Mouse (Mus musculus): Measurements from ENCODE around the gene Kcnt1. TPM values are rescaled to one million over a fixed set of nuclear protein-coding genes. Genes with fewer than 3 reads are reported as not detected.
A peak's percentile ranks its signal among the peaks of the same experiment; 100 is the strongest.

Gene Kcnt1
- polyA plus RNA-seq, 1 experiment, result 36.1 TPM

GRCm38 (mm10) chr2:25842161-25842560 is 21.4 kb upstream of the Kcnt1 start:
- no peak overlapping the region for H3K4me3 ChIP-seq (ENCODE audit: insufficient read depth, low read depth, low read length)
- 68% methylated on average over 4 of the region's 4 CpGs for WGBS
- DNase-seq, result no peak

GRCm38 (mm10) chr2:25842758-25843157 is 20.8 kb upstream of the Kcnt1 start:
- Histone ChIP-seq H3K4me1 (ENCODE audit: control insufficient read depth, insufficient read depth, low read length) (no peaks in the 10 kb centered on the region), H3K36me3 (ENCODE audit: control insufficient read depth, insufficient read depth, low read length) (no peaks in the 10 kb centered on the region), H3K27ac (ENCODE audit: insufficient read depth, low read depth, low read length) (no peak overlapping the region), H3K4me3 (ENCODE audit: insufficient read depth, low read depth, low read length) (no peak overlapping the region), H3K27me3 (replicated peaks; ENCODE audit: control insufficient read depth, insufficient read depth, low read length) (no peaks in the 10 kb centered on the region)
- no peak for TF ChIP-seq POLR2A (IDR thresholded peaks at IDR 0.05; ENCODE audit: low read depth, low read length)
- TF ChIP-seq CTCF (conservative IDR thresholded peaks at IDR 0.05; ENCODE audit: insufficient read depth, insufficient read length, low read depth, low read length), result no peak
- no peak for DNase-seq
- 70% methylated on average over 1 of the region's 1 CpGs for WGBS

More at GRCm38 (mm10) chr2:25842161-25842560, 21.4 kb upstream of the Kcnt1 start:
- no peak for TF ChIP-seq CTCF (conservative IDR thresholded peaks at IDR 0.05; ENCODE audit: insufficient read depth, insufficient read length, low read depth, low read length)
- TF ChIP-seq POLR2A (IDR thresholded peaks at IDR 0.05; ENCODE audit: low read depth, low read length), result no peak
- no peaks in the 10 kb centered on the region for H3K4me1 ChIP-seq (ENCODE audit: control insufficient read depth, insufficient read depth, low read length)
- no peaks in the 10 kb centered on the region for H3K36me3 ChIP-seq (ENCODE audit: control insufficient read depth, insufficient read depth, low read length)
- H3K27ac ChIP-seq (ENCODE audit: insufficient read depth, low read depth, low read length), result no peak overlapping the region
- H3K27me3 ChIP-seq (replicated peaks; ENCODE audit: control insufficient read depth, insufficient read depth, low read length), result no peaks in the 10 kb centered on the region

- H3K4me1 ChIP-seq (ENCODE audit: control insufficient read depth, insufficient read depth, low read length), result no peaks in the 10 kb centered on the region
- H3K36me3 ChIP-seq (ENCODE audit: control insufficient read depth, insufficient read depth, low read length), result no peaks in the 10 kb centered on the region
- TF ChIP-seq POLR2A (IDR thresholded peaks at IDR 0.05; ENCODE audit: low read depth, low read length) (no peak), CTCF (conservative IDR thresholded peaks at IDR 0.05; ENCODE audit: insufficient read depth, insufficient read length, low read depth, low read length) (no peak)
- no peaks in the 10 kb centered on the region for H3K27me3 ChIP-seq (replicated peaks; ENCODE audit: control insufficient read depth, insufficient read depth, low read length)
- H3K27ac ChIP-seq (ENCODE audit: insufficient read depth, low read depth, low read length), result no peak overlapping the region
- H3K4me3 ChIP-seq (ENCODE audit: insufficient read depth, low read depth, low read length), result no peak overlapping the region
- 90% methylated on average over 3 of the region's 3 CpGs for WGBS
- no peak for DNase-seq
These were observed 19.4 kb upstream of the Kcnt1 start for GRCm38 (mm10) chr2:25844097-25844496.

GRCm38 (mm10) chr2:25846516-25846915 is 17.0 kb upstream of the Kcnt1 start:
- H3K27ac ChIP-seq (ENCODE audit: insufficient read depth, low read depth, low read length), result no peak overlapping the region
- H3K4me1 ChIP-seq (ENCODE audit: control insufficient read depth, insufficient read depth, low read length), result no peaks in the 10 kb centered on the region
- TF ChIP-seq CTCF (conservative IDR thresholded peaks at IDR 0.05; ENCODE audit: insufficient read depth, insufficient read length, low read depth, low read length), result no peak
- no peak for TF ChIP-seq POLR2A (IDR thresholded peaks at IDR 0.05; ENCODE audit: low read depth, low read length)
- WGBS, result 59% methylated on average over 8 of the region's 8 CpGs
- H3K36me3 ChIP-seq (ENCODE audit: control insufficient read depth, insufficient read depth, low read length), result no peaks in the 10 kb centered on the region
- H3K4me3 ChIP-seq (ENCODE audit: insufficient read depth, low read depth, low read length), result no peak overlapping the region
- DNase-seq, result no peak
- no peaks in the 10 kb centered on the region for H3K27me3 ChIP-seq (replicated peaks; ENCODE audit: control insufficient read depth, insufficient read depth, low read length)

- H3K27ac ChIP-seq (ENCODE audit: insufficient read depth, low read depth, low read length), result no peak within 1 kb of the TSS
- 80% methylated on average over 16 of the region's 16 CpGs for WGBS
- H3K4me3 ChIP-seq (ENCODE audit: insufficient read depth, low read depth, low read length), result no peak within 1 kb of the TSS
- no peak for DNase-seq
- TF ChIP-seq CTCF (conservative IDR thresholded peaks at IDR 0.05; ENCODE audit: insufficient read depth, insufficient read length, low read depth, low read length), result no peak
- TF ChIP-seq POLR2A (IDR thresholded peaks at IDR 0.05; ENCODE audit: low read depth, low read length), result no peak
- H3K27me3 ChIP-seq (replicated peaks; ENCODE audit: control insufficient read depth, insufficient read depth, low read length), result no peaks in the 10 kb centered on the region
- no peaks in the 10 kb centered on the region for H3K4me1 ChIP-seq (ENCODE audit: control insufficient read depth, insufficient read depth, low read length)
- H3K36me3 ChIP-seq (ENCODE audit: control insufficient read depth, insufficient read depth, low read length), result no peaks in the 10 kb centered on the region
These were observed 16.3 kb upstream of the Kcnt1 start, which contains the start of gene Sohlh1 for GRCm38 (mm10) chr2:25847226-25847625. Sohlh1 (minus strand) TSS chr2:25847248.

GRCm38 (mm10) chr2:25850330-25850729 is 13.2 kb upstream of the Kcnt1 start:
- H3K36me3 ChIP-seq (ENCODE audit: control insufficient read depth, insufficient read depth, low read length), result no peaks in the 10 kb centered on the region
- H3K4me3 ChIP-seq (ENCODE audit: insufficient read depth, low read depth, low read length), result no peak overlapping the region
- TF ChIP-seq CTCF (conservative IDR thresholded peaks at IDR 0.05; ENCODE audit: insufficient read depth, insufficient read length, low read depth, low read length) (peak; percentile 64), POLR2A (IDR thresholded peaks at IDR 0.05; ENCODE audit: low read depth, low read length) (no peak)
- no peaks in the 10 kb centered on the region for H3K27me3 ChIP-seq (replicated peaks; ENCODE audit: control insufficient read depth, insufficient read depth, low read length)
- peak; percentile 43 for DNase-seq
- no peaks in the 10 kb centered on the region for H3K4me1 ChIP-seq (ENCODE audit: control insufficient read depth, insufficient read depth, low read length)
- no peak overlapping the region for H3K27ac ChIP-seq (ENCODE audit: insufficient read depth, low read depth, low read length)
- WGBS, result 13% methylated on average over 4 of the region's 4 CpGs

- Histone ChIP-seq H3K27me3 (replicated peaks; ENCODE audit: control insufficient read depth, insufficient read depth, low read length) (no peaks in the 10 kb centered on the region), H3K4me1 (ENCODE audit: control insufficient read depth, insufficient read depth, low read length) (no peaks in the 10 kb centered on the region), H3K36me3 (ENCODE audit: control insufficient read depth, insufficient read depth, low read length) (no peaks in the 10 kb centered on the region), H3K4me3 (ENCODE audit: insufficient read depth, low read depth, low read length) (no peak overlapping the region), H3K27ac (ENCODE audit: insufficient read depth, low read depth, low read length) (no peak overlapping the region; the same call in 1 of the 2 replicates)
- DNase-seq, result peak; percentile 58
- TF ChIP-seq POLR2A (IDR thresholded peaks at IDR 0.05; ENCODE audit: low read depth, low read length), result no peak
- no peak for TF ChIP-seq CTCF (conservative IDR thresholded peaks at IDR 0.05; ENCODE audit: insufficient read depth, insufficient read length, low read depth, low read length)
- WGBS, result 26% methylated on average over 3 of the region's 3 CpGs
These were observed 10.9 kb upstream of the Kcnt1 start for GRCm38 (mm10) chr2:25852626-25853025.

Measured in kidney, adult 2 months (tissue).